Mouse (Mus musculus): ENCODE measurements at regions not wholly inside any gene's neighbourhood (a gene's known extent, or its start where the extent isn't known, plus 50 kb on each side); places are given as distances from the start of the nearest gene placed in this dataset.
"Not testable (repeated sequence)": the region's sequence is repeated elsewhere in the genome, so short reads cannot be mapped to it uniquely, and the experiment has no call there.

DNA sequence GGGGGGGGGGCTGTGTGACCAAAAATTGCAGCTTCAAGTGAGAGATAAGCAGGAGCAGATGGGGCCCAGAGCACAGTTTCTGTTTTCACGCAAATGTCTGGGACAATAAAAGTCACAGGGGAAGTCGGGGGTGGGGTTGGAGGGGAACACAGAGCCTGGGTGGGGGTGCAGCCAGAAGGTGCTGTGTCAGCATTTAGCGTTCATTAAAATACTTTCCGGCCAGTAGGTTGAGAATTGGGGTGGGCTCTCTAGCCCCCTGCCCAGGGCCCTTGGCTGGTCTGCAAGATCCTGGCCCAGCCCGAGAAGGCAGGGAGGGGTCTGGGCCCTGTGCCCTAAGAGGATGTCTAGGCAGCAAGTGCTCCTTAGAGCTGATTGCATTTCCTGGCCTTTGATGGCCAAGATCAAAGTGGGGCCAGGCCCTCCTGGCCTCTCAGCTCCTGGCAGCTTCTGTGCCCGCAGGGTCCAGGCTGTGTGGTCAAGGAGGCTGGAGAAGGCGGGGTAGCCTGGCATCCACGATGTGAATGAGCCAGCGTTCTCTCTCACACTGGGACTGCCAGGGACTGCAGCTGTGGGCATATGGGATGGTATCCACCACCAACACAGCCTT, 283.0 kb downstream of the Cyp26b1 start:
- no peak for DNase-seq

DNA sequence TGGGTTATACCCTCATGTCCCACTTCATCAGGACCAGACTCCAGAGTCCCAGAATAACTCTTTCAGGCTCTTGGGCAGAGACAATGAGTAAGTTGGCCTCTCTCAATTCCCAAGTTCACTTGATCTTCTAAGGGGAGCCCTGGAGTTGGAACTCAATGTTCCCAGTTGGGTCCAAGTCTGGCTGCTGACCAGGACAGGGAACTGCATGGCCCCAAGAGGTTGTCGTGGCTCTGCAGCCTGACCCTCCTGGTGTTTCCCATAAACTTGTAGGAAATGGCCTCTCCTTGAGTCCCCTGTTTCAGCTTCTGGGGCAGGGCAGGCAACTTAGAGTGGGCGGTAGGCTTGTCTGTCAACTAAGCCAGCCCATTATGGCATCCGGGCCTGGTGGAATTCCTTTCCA, 286.2 kb downstream of the Cyp26b1 start:
- no peak for DNase-seq

DNA sequence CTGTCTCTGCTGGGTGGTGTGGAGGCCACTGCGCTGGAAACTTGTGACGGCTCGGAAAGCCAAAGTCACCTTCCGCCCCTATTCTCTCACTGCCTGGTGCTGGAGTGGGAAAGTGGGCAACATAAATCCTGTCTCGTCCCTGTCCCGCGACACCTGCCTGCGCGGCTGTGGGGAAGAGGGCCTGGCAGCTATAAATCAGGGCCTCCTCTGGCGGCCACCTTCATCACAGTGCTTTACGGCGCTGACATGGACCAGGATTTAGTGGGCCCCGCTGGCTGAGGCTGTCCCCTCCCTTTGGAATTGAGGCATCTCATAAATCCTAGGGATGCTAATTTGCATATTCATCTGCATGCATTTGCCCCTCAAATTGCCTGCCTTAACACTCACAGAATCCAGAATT, 287.1 kb downstream of the Cyp26b1 start:
- DNase-seq = no peak

DNA sequence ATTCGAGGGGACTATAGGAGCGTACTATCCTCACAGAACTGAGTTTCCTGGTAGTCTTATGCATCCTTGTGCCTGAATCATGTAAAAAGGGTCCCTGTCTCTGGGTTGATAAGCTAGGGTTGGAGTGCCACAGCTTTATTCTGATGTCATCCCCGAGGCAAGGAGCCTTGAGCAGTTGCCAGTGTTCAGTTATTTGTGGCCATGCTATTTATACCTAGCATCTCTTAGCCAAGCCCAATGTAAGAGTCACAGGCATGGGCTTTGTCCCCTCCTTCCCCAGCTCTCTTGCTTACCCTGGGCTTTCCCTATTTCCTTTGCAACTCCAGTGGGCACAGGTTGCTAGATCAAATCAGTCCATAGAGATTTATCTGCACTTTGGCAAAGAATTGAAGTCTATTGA, 288.6 kb downstream of the Cyp26b1 start:
- no peak for DNase-seq

DNA sequence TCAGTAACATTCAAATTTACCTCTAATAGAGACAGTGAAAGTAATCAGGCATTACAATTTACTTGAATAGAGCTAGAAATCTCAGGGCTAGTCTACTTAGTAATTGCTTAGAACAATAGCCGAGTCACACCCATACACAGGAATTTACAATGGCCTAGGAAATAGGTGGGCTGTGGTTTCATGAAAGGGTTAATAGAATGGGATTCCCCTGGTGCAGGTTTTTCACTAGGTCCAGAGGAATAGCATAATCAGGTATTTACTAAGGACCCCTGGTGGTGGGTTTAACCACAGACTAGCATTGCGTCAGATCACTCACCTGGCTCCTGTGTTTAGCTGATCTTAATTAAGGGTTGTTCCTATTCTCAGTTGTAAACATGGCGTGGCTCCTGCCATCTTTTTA, 290.8 kb downstream of the Cyp26b1 start:
- DNase-seq = not testable (repeated sequence)

DNA sequence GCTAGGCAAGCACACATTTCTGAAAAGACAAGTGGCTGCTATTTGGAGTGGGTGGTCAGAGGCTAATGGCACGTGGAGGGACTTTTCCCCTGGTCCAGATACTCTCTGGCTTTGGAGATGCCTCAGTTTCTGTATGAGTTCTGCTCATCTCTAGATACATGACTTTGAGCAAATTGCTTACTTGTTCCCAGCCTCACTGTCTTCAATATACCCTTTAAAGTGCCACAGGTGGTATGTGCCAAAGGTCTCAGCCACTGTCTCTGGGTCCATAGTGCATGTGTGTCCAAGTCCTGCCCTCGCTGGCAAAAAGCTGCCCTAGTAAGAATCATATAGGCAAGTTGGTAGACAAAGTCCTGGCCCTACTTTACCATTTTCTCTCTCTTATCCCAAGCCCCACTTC, 291.5 kb downstream of the Dysf start:
- DNase-seq = no peak

DNA sequence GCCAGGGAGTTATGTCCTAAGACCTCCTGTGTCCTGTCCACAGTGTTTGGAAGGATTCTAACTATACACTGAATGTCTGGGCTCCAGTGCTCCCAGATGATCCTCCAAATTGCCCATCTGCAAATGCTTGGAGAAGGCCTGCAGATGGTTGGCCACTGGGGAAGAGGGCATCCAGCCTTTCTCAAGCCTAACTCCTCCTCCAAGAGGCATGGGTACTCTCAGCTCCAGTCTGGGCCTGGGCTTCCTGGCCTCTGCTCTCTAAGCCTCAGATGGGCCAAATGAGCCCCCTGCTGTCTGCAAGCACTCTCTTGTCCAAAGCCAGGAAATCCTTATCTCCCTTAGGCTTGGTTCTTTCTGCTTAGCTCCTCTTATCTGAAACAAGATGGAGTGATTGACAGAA, 290.8 kb downstream of the Dysf start:
- no peak for DNase-seq

DNA sequence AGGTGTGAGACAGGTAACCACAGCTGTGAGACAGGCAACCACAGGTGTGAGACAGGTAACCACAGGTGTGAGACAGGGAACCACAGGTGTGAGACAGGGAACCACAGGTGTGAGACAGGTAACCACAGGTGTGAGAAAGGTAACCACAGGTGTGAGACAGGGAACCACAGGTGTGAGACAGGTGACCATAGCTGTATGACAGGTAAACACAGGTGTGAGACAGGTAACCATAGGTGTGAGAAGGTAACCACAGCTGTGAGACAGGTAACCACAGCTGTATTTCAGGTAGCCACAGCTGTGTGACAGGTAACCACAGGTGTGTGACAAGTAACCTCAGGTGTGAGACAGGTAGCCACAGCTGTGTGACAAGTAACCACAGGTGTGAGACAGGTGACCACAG, 265.5 kb downstream of the Dysf start:
- DNase-seq = not testable (repeated sequence)

DNA sequence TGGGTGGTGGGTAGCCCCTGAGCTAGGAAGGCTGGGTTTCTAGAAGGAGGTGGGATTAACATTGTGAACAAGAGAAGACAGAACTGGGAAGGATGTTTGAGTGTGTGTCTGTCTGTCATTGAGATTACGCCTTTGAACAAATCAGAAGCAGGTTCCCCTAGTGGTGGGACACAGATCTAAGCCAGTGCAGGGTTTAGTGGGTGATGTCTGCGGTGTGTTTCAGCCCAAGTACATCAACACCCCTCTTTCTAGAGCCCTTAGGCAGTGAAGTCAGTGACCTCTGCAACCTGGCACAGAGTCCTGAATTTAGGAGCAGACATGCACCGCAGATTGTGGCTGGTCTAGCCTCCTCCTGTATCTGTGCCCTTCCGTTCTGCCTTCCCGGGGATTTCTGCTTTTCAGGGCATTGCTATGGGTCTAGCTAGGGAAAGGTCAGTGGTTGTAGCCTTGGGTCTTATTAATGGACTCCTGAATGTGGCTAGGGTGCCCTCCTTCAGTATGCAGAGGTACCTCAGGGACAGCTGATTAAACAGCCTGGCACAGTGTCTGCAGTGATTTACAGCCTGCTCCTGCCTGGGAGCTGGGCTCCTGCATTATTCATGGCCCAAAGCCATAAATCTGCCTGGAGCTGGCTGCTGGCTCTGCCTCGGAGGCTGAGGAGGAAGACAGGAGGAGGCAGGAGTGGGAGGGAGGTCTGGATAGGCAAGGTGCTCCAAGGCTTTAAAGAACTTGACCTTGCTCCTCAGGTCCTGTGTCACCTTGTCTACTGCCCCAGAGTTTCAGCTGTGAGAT, 264.3 kb downstream of the Dysf start:
- DNase-seq = peak; percentile 67

DNA sequence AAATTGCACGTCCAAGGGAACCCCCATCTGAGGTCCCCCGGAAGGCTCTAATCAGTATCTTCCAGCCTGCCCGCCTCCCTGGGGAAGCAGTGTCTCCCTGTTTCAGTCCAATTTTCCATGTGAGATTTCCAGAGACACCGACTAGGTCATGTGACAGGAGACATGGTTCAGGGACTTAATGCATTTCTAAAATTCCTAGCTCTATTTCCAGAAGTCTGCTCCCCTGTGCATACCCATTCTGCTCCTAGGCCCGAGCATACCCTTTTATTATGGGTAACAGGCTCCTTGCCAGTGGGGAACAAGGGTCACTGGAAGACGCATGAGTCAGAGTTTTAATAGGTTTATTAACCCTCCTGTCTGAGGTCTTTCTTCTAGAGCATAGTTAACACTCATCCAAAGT, 263.6 kb downstream of the Dysf start:
- peak; percentile 43 for DNase-seq

DNA sequence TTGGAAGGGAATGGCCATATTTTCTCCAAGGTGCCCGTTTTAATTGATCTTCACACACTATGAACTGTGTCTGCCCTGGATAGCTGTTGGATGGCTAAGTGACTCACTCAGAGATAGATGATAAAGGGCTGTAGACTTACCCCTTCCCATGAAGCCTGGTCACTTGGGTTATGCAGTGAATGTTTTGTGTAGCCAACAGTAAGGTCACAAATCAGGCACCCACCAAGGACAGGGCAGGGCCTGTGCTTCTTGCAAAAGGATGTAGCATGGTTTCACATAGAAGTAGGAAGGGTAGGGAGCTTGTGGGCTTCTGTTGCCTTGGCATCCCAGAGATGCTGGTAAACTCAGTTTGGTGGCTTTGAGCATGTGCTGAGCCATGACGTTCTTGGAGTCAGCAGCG, 263.1 kb downstream of the Dysf start:
- no peak for DNase-seq

DNA sequence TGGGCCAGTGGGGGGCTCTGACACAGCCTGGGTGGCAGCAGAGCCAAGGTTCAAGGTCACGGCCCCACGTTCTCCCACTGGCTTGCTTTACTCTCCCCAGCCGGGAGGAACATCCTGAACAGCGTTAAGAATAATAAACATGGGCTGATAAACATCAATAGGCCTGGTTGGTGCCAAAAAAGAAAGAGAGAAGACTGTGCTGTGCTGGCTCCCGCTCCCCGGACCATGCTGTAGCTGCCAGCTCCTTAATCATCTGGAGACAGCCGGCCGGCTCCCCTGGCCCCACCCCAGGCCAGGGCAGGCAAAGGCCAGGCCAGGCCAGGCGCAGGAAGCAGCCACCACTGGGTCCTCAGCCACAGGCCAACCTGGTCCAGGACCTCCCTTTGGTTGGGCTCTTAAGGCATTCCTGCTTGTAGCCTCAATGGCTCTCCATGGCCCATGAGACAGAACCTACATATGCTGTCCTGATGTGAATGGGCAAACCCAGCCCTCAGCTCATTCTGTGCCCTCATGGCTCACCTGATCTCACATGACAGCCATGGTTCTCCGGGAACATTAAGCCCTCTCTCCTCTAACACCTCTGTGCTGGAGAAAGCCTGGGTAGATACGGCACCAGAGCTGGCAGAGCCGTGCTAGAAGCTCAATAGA, 262.3 kb downstream of the Dysf start:
- peak; percentile 45 for DNase-seq

DNA sequence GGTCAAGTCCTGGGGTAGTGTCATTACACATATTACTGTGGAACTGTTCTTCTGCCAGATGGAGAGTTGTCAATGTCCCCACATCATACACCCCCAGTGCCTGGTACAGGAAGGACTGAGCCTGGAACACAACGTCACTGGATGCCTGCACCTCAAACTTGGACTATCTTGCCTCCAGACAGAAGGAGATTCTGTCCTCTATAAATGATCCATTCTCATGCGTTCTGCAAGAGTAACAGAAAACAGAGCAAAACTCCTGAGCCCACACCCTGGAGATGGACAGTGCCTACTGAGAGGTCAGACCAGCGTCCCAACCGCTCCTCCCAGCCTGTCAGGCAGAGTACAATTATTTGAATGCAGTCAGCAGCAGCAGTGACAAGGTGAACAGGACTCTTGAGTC, 261.1 kb downstream of the Dysf start:
- DNase-seq = no peak

DNA sequence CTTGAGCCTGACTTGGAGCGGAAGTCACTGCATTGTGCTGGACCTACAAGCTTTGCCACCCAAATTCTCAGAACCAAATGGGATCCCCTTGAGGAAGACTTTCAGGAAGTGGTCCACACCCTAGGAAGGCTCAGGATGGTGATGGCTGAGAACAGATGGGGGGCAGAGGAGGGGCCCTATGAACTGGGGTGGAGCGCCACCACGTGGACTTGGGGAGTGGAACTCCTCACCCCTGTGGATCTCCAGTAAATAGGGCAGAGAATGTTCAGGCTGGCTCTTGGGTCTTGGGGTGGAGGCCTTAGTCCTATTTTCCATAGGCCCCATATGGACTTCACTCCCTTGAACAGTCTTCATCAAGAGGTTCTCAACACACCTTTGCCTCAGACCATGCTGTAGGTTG, 260.6 kb downstream of the Dysf start:
- no peak for DNase-seq

DNA sequence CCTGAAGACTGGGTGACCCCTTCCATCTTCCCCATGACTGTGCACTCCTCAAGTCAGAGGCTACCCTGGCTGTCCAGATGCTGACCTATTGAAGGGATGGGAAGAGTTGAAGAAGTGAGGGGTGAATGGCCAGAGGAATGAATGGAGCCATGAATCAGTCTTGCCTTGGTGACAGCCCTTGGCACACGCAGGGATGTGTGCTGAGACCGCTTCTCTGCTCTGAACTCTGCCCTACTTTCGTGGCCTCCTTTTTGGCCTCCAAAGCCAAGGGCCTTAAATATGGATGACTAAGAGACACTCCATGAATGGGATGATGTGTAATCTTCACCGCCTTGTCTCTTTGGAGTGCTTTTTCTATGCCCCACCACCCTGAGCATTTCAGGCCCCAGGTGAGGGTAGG, 259.7 kb downstream of the Dysf start:
- DNase-seq = no peak

DNA sequence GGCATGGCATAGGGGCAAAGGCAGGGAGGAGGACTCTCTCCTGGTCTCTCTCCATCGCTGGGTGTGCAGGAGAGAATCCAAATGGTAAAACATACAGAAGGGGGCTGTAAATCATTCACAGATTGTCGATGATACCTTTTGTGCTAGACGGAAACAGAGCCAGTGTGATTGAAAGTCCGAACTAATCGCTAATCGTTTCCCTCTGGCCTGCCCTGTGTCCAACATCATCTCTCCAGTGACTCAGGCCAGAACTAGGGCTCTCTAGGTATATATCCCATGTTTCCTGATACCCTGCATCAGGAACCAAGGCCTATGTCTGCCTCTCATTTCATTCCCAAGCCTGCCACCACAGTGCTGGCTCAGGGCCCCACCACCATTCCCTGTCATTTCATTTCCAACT, 259.1 kb downstream of the Dysf start:
- DNase-seq = no peak

DNA sequence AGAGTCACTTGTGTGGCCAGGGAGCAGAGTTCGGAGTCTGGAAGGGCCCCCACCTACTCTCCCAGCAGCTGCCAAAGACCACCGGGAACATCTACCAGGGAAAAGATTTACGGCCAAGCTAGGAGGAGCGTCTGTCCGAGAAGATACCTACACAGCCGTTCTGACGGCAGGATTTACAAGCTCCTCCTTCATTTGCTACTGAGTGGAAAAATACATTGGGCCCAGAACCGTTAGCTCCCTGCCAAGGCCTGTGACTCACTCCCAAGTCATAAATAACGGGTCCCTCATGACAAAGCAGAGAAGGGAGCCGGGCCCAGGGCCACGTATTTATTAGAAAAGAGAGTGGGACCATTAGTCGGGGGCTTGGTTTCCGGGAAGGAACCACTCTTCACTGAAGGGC, 258.3 kb downstream of the Dysf start:
- DNase-seq = peak; percentile 27

DNA sequence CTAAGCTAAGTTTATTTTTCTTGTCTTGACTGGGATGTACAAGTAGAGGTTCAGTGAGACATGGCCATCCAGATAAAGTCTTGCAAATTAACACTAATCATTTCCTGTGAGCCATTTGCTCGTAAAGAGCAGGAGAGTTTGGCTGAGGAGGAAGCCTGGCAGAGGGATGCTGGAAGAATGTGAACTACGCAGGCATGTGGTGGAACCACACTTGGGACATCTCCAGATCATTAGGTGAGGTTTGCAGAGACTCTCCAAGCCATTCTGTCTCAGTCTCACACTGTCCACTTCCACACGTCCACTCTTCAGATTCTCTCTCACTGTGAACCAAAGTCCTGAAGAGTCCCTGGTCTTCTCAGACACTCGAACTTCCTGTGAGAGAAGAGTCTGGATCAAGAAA, 256.3 kb downstream of the Dysf start:
- DNase-seq = no peak

DNA sequence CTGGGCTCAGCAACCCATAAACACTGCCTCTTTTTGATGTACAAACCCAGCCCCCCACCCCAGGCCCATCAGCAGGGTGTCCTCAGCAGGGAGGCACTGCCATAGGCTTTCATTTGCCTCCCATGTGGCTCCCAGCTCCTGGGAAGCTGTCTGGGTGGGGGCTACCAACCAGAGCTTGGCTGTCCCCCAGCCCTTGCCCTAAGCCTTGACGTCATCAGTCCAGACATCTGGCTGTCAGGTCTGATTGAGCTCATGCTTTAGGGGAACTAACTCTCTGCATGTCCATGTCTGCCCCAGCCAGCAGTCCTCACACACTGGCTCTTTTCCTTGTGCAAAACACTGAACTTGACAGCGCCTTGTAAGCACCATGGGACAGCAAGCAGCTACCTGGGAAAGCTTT, 255.3 kb downstream of the Dysf start:
- DNase-seq = no peak

DNA sequence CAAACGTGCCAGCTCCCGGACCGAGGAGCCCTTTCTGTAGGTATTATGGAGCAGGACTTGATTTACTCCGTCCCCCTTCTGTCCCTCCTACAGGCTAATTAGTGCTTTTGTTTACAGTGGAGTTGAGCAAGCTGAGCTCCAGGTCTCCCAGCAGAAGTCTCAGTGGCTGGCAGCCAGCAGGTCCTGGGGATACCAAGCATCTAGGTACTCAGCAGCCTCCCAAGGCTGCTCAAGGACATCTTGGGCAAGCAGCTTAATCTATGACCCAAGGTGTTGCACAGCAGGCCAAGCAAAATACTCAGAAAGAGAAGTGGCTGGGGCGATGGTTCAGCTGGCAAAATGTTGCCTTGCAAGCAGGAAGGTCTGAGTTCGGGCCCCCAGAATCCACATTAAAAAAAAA, 254.4 kb downstream of the Dysf start:
- no peak for DNase-seq

DNA sequence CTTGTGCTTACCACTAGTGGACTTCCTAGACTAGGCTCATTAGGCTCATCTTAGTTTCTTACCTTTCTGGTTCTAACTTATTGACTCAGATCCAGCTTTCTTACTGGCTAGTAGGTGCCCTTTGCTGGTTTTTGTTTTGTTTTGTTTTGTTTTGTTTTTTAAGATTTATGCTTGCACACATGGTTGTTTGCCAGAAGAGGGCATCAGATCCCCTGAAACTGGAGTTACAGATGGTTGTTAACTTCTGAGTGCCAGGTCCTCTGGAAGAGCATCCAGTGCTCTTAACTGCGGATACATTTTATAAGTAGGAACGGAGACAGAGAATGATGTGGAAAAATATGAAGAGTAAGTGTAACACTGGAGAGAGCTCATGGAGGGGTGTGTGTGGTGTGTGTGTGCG, 253.1 kb downstream of the Dysf start:
- DNase-seq = no peak
